Mouse (Mus musculus): ENCODE results near the gene Arfgef2.
A peak's percentile ranks its signal among the peaks of the same experiment; 100 is the strongest.

Arfgef2 gene

GRCm38 (mm10) chr2:166805250-166806172, at the start of gene Arfgef2:
TSS of gene Arfgef2 (plus strand) at chr2:166805588.
- peak; percentile 76 for DNase-seq (ENCODE audit: low spot score)

GRCm38 (mm10) chr2:166757969-166758368, 47.4 kb upstream of the Arfgef2 start:
- DNase-seq (ENCODE audit: low spot score), result no peak

GRCm38 (mm10) chr2:166764051-166764450, 41.3 kb upstream of the Arfgef2 start:
- no peak for DNase-seq (ENCODE audit: low spot score)

GRCm38 (mm10) chr2:166767591-166767990, 37.8 kb upstream of the Arfgef2 start:
- DNase-seq (ENCODE audit: low spot score), result no peak

GRCm38 (mm10) chr2:166771396-166771795, 34.0 kb upstream of the Arfgef2 start:
- no peak for DNase-seq (ENCODE audit: low spot score)

- no peak for DNase-seq (ENCODE audit: low spot score)
These were observed 31.8 kb upstream of the Arfgef2 start for GRCm38 (mm10) chr2:166773587-166773986.

GRCm38 (mm10) chr2:166774275-166774674, 31.1 kb upstream of the Arfgef2 start:
- no peak for DNase-seq (ENCODE audit: low spot score)

GRCm38 (mm10) chr2:166775357-166775893, 30.0 kb upstream of the Arfgef2 start:
- no peak for DNase-seq (ENCODE audit: low spot score)

- DNase-seq (ENCODE audit: low spot score), result no peak
These were observed 29.1 kb upstream of the Arfgef2 start for GRCm38 (mm10) chr2:166776272-166776671.

- DNase-seq (ENCODE audit: low spot score), result no peak
These were observed 25.4 kb upstream of the Arfgef2 start for GRCm38 (mm10) chr2:166779956-166780355.

GRCm38 (mm10) chr2:166780980-166781578, 24.3 kb upstream of the Arfgef2 start:
- peak; percentile 80 for DNase-seq (ENCODE audit: low spot score)

GRCm38 (mm10) chr2:166784376-166784775, 21.0 kb upstream of the Arfgef2 start:
- no peak for DNase-seq (ENCODE audit: low spot score)

GRCm38 (mm10) chr2:166786353-166787004, 18.9 kb upstream of the Arfgef2 start:
- peak; percentile 76 for DNase-seq (ENCODE audit: low spot score)

GRCm38 (mm10) chr2:166791738-166792137, 13.7 kb upstream of the Arfgef2 start:
- DNase-seq (ENCODE audit: low spot score), result no peak

GRCm38 (mm10) chr2:166792355-166792754, 13.0 kb upstream of the Arfgef2 start, which contains the start of gene Trp53rkb:
TSS of gene Trp53rkb (plus strand) at chr2:166792531.
- no peak for DNase-seq (ENCODE audit: low spot score)

- peak; percentile 87 for DNase-seq (ENCODE audit: low spot score)
These were observed 11.7 kb upstream of the Arfgef2 start for GRCm38 (mm10) chr2:166793542-166794214.

GRCm38 (mm10) chr2:166799615-166800472, 5.5 kb upstream of the Arfgef2 start:
- DNase-seq (ENCODE audit: low spot score), result no peak

GRCm38 (mm10) chr2:166800473-166800857, 4.9 kb upstream of the Arfgef2 start:
- no peak for DNase-seq (ENCODE audit: low spot score)

- DNase-seq (ENCODE audit: low spot score), result no peak
These were observed 4.0 kb upstream of the Arfgef2 start for GRCm38 (mm10) chr2:166801436-166801835.

GRCm38 (mm10) chr2:166803298-166803697, 2.1 kb upstream of the Arfgef2 start:
- DNase-seq (ENCODE audit: low spot score), result no peak

- no peak for DNase-seq (ENCODE audit: low spot score)
These were observed 851 bp downstream of the Arfgef2 start for GRCm38 (mm10) chr2:166806173-166806705.
